Mouse (Mus musculus): Measurements from ENCODE around the gene Sco1. TPM values are rescaled to one million over a fixed set of nuclear protein-coding genes. Genes with fewer than 3 reads are reported as not detected.

Gene Sco1
- polyA plus RNA-seq, 1 experiment from 2014 or later = 20.4 TPM

GRCm38 (mm10) chr11:67078888-67079287 is 26.4 kb downstream of the Sco1 start:
- no peak for ATAC-seq (ENCODE audit: insufficient number of reproducible peaks, insufficient read depth, low FRiP score, low read depth)
- Histone ChIP-seq H3K9me3 (ENCODE audit: control insufficient read depth, low read length) (peaks cover 1% of the 10 kb centered on the region; the same call in 1 of the 2 replicates), H3K4me2 (ENCODE audit: low read length) (no peak overlapping the region), H3K4me3 (ENCODE audit: control insufficient read depth in 1 of 2, insufficient read depth in 1 of 2, low read depth in 1 of 2, low read length in 2 of 2) (no peak overlapping the region), H3K36me3 (ENCODE audit: control insufficient read depth, insufficient read depth, low read length) (no peaks in the 10 kb centered on the region), H3K27me3 (ENCODE audit: control insufficient read depth, insufficient read depth, low read length) (peaks cover 13% of the 10 kb centered on the region), H3K27ac (replicated peaks in 1 of 2; ENCODE audit: control insufficient read depth in 1 of 2, insufficient read depth in 1 of 2, low read depth in 2 of 2, low read length in 2 of 2) (no peak overlapping the region), H3K9ac (ENCODE audit: low read length) (no peak overlapping the region), H3K4me1 (ENCODE audit: control insufficient read depth in 2 of 2, insufficient read depth in 2 of 2, low read length in 2 of 2) (peaks cover 4 to 5% of the 10 kb centered on the region in 2 experiments; a peak in 2 of 4 replicates)
- whole genome bisulfite sequencing = 84% methylated on average over 6 of the region's 6 CpGs

GRCm38 (mm10) chr11:67079740-67080139 is 27.3 kb downstream of the Sco1 start:
- Histone ChIP-seq H3K4me2 (ENCODE audit: low read length) (no peak overlapping the region), H3K36me3 (ENCODE audit: control insufficient read depth, insufficient read depth, low read length) (no peaks in the 10 kb centered on the region), H3K27ac (replicated peaks in 1 of 2; ENCODE audit: control insufficient read depth in 1 of 2, insufficient read depth in 1 of 2, low read depth in 2 of 2, low read length in 2 of 2) (no peak overlapping the region), H3K9ac (ENCODE audit: low read length) (no peak overlapping the region), H3K4me1 (ENCODE audit: control insufficient read depth in 2 of 2, insufficient read depth in 2 of 2, low read length in 2 of 2) (peaks cover 4 to 5% of the 10 kb centered on the region in 2 experiments; a peak in 2 of 4 replicates), H3K9me3 (ENCODE audit: control insufficient read depth, low read length) (peaks cover 3% of the 10 kb centered on the region; the same call in 1 of the 2 replicates), H3K27me3 (ENCODE audit: control insufficient read depth, insufficient read depth, low read length) (peaks cover 21% of the 10 kb centered on the region), H3K4me3 (ENCODE audit: control insufficient read depth in 1 of 2, insufficient read depth in 1 of 2, low read depth in 1 of 2, low read length in 2 of 2) (no peak overlapping the region)
- no peak for ATAC-seq (ENCODE audit: insufficient number of reproducible peaks, insufficient read depth, low FRiP score, low read depth)
- WGBS = 72% methylated on average over 11 of the region's 11 CpGs

GRCm38 (mm10) chr11:67080168-67080567 is 27.7 kb downstream of the Sco1 start:
- 0% methylated on average over 3 of the region's 3 CpGs for WGBS
- Histone ChIP-seq H3K4me1 (ENCODE audit: control insufficient read depth in 2 of 2, insufficient read depth in 2 of 2, low read length in 2 of 2) (peaks cover 3 to 4% of the 10 kb centered on the region in 2 experiments; a peak in 1 of 4 replicates), H3K9ac (ENCODE audit: low read length) (no peak overlapping the region)

GRCm38 (mm10) chr11:67081125-67081649 is 28.7 kb downstream of the Sco1 start:
- ATAC-seq (ENCODE audit: insufficient number of reproducible peaks, insufficient read depth, low FRiP score, low read depth) = no peak
- Histone ChIP-seq H3K4me2 (ENCODE audit: low read length) (no peak overlapping the region), H3K4me3 (ENCODE audit: control insufficient read depth in 1 of 2, insufficient read depth in 1 of 2, low read depth in 1 of 2, low read length in 2 of 2) (no peak overlapping the region), H3K36me3 (ENCODE audit: control insufficient read depth, insufficient read depth, low read length) (no peaks in the 10 kb centered on the region), H3K27ac (replicated peaks in 1 of 2; ENCODE audit: control insufficient read depth in 1 of 2, insufficient read depth in 1 of 2, low read depth in 2 of 2, low read length in 2 of 2) (no peak overlapping the region), H3K9ac (ENCODE audit: low read length) (no peak overlapping the region), H3K4me1 (ENCODE audit: control insufficient read depth in 2 of 2, insufficient read depth in 2 of 2, low read length in 2 of 2) (peaks cover 3 to 4% of the 10 kb centered on the region in 2 experiments; a peak in 1 of 4 replicates), H3K9me3 (ENCODE audit: control insufficient read depth, low read length) (peaks cover 3% of the 10 kb centered on the region; the same call in 1 of the 2 replicates), H3K27me3 (ENCODE audit: control insufficient read depth, insufficient read depth, low read length) (peaks cover 26% of the 10 kb centered on the region)
- WGBS = 5% methylated on average over 9 of the region's 11 CpGs

More at GRCm38 (mm10) chr11:67080168-67080567, 27.7 kb downstream of the Sco1 start:
- Histone ChIP-seq H3K9me3 (ENCODE audit: control insufficient read depth, low read length) (peaks cover 3% of the 10 kb centered on the region; the same call in 1 of the 2 replicates), H3K27ac (replicated peaks in 1 of 2; ENCODE audit: control insufficient read depth in 1 of 2, insufficient read depth in 1 of 2, low read depth in 2 of 2, low read length in 2 of 2) (no peak overlapping the region), H3K4me3 (ENCODE audit: control insufficient read depth in 1 of 2, insufficient read depth in 1 of 2, low read depth in 1 of 2, low read length in 2 of 2) (no peak overlapping the region), H3K4me2 (ENCODE audit: low read length) (no peak overlapping the region), H3K27me3 (ENCODE audit: control insufficient read depth, insufficient read depth, low read length) (peaks cover 26% of the 10 kb centered on the region), H3K36me3 (ENCODE audit: control insufficient read depth, insufficient read depth, low read length) (no peaks in the 10 kb centered on the region)
- ATAC-seq (ENCODE audit: insufficient number of reproducible peaks, insufficient read depth, low FRiP score, low read depth) = no peak

- H3K9ac ChIP-seq (ENCODE audit: low read length) = no peak overlapping the region
- H3K4me2 ChIP-seq (ENCODE audit: low read length) = no peak overlapping the region
- ATAC-seq (ENCODE audit: insufficient number of reproducible peaks, insufficient read depth, low FRiP score, low read depth) = no peak
- H3K27me3 ChIP-seq (ENCODE audit: control insufficient read depth, insufficient read depth, low read length) = peaks cover 26% of the 10 kb centered on the region
- no peak overlapping the region for H3K4me3 ChIP-seq (ENCODE audit: control insufficient read depth in 1 of 2, insufficient read depth in 1 of 2, low read depth in 1 of 2, low read length in 2 of 2)
- H3K36me3 ChIP-seq (ENCODE audit: control insufficient read depth, insufficient read depth, low read length) = no peaks in the 10 kb centered on the region
- peaks cover 3% of the 10 kb centered on the region; the same call in 1 of the 2 replicates for H3K9me3 ChIP-seq (ENCODE audit: control insufficient read depth, low read length)
- H3K27ac ChIP-seq (replicated peaks in 1 of 2; ENCODE audit: control insufficient read depth in 1 of 2, insufficient read depth in 1 of 2, low read depth in 2 of 2, low read length in 2 of 2) = no peak overlapping the region
- H3K4me1 ChIP-seq (ENCODE audit: control insufficient read depth in 2 of 2, insufficient read depth in 2 of 2, low read length in 2 of 2) = peaks cover 3 to 4% of the 10 kb centered on the region in 2 experiments; a peak in 1 of 4 replicates
- WGBS = 66% methylated on average over 7 of the region's 7 CpGs
Observed at GRCm38 (mm10) chr11:67082188-67082587, 29.7 kb downstream of the Sco1 start.

GRCm38 (mm10) chr11:67082793-67083192 is 30.3 kb downstream of the Sco1 start:
- H3K9ac ChIP-seq (ENCODE audit: low read length) = no peak overlapping the region
- WGBS = 77% methylated on average over 13 of the region's 13 CpGs
- peaks cover 3 to 4% of the 10 kb centered on the region in 2 experiments; a peak in 1 of 4 replicates for H3K4me1 ChIP-seq (ENCODE audit: control insufficient read depth in 2 of 2, insufficient read depth in 2 of 2, low read length in 2 of 2)
- no peaks in the 10 kb centered on the region for H3K36me3 ChIP-seq (ENCODE audit: control insufficient read depth, insufficient read depth, low read length)
- H3K9me3 ChIP-seq (ENCODE audit: control insufficient read depth, low read length) = peaks cover 3% of the 10 kb centered on the region; the same call in 1 of the 2 replicates
- H3K27me3 ChIP-seq (ENCODE audit: control insufficient read depth, insufficient read depth, low read length) = peaks cover 26% of the 10 kb centered on the region
- H3K4me2 ChIP-seq (ENCODE audit: low read length) = no peak overlapping the region
- no peak overlapping the region for H3K4me3 ChIP-seq (ENCODE audit: control insufficient read depth in 1 of 2, insufficient read depth in 1 of 2, low read depth in 1 of 2, low read length in 2 of 2)
- no peak overlapping the region for H3K27ac ChIP-seq (replicated peaks in 1 of 2; ENCODE audit: control insufficient read depth in 1 of 2, insufficient read depth in 1 of 2, low read depth in 2 of 2, low read length in 2 of 2)
- no peak for ATAC-seq (ENCODE audit: insufficient number of reproducible peaks, insufficient read depth, low FRiP score, low read depth)

GRCm38 (mm10) chr11:67083239-67083638 is 30.8 kb downstream of the Sco1 start:
- H3K4me3 ChIP-seq (ENCODE audit: control insufficient read depth in 1 of 2, insufficient read depth in 1 of 2, low read depth in 1 of 2, low read length in 2 of 2) = no peak overlapping the region
- no peaks in the 10 kb centered on the region for H3K36me3 ChIP-seq (ENCODE audit: control insufficient read depth, insufficient read depth, low read length)
- ATAC-seq (ENCODE audit: insufficient number of reproducible peaks, insufficient read depth, low FRiP score, low read depth) = no peak
- H3K9ac ChIP-seq (ENCODE audit: low read length) = no peak overlapping the region
- peaks cover 3% of the 10 kb centered on the region; the same call in 1 of the 2 replicates for H3K9me3 ChIP-seq (ENCODE audit: control insufficient read depth, low read length)
- no peak overlapping the region for H3K27ac ChIP-seq (replicated peaks in 1 of 2; ENCODE audit: control insufficient read depth in 1 of 2, insufficient read depth in 1 of 2, low read depth in 2 of 2, low read length in 2 of 2)
- no peak overlapping the region for H3K4me2 ChIP-seq (ENCODE audit: low read length)
- H3K4me1 ChIP-seq (ENCODE audit: control insufficient read depth in 2 of 2, insufficient read depth in 2 of 2, low read length in 2 of 2) = peaks cover 3 to 4% of the 10 kb centered on the region in 2 experiments; a peak in 1 of 4 replicates
- peaks cover 26% of the 10 kb centered on the region for H3K27me3 ChIP-seq (ENCODE audit: control insufficient read depth, insufficient read depth, low read length)
- WGBS = 62% methylated on average over 6 of the region's 6 CpGs
